Mouse (Mus musculus) midbrain, embryonic 15.5 days (tissue): ENCODE results near the gene Dctn2. TPM values are rescaled to one million over a fixed set of nuclear protein-coding genes. Genes with fewer than 3 reads are reported as not detected.
A peak's percentile ranks its signal among the peaks of the same experiment; 100 is the strongest.

Source experiments
- ATAC-seq: fragments of 200-750 bp; cut with Nextera tagmentation; replicated peaks from 2 replicates; pipeline ENCODE4 v1.8.0; 2017; ENCODE audit warnings: moderate TSS enrichment
- H3K27ac ChIP-seq: fragments of 300-500 bp; sonication (generic); 2 replicates; pipeline ENCODE4 v1.5.1; 2015; ENCODE audit warnings: mild to moderate bottlenecking, inconsistent platforms
- H3K27me3 ChIP-seq: fragments of 300-500 bp; sonication (generic); replicated peaks from 2 replicates; pipeline ENCODE4 v1.6.1; 2015; ENCODE audit warnings: inconsistent platforms
- H3K36me3 ChIP-seq: fragments of 300-500 bp; sonication (generic); replicated peaks from 2 replicates; pipeline ENCODE4 v1.6.1; 2015; ENCODE audit warnings: inconsistent platforms
- H3K4me1 ChIP-seq: fragments of 300-500 bp; sonication (generic); 2 replicates; pipeline ENCODE4 v1.6.1; 2015; ENCODE audit warnings: inconsistent platforms
- H3K4me2 ChIP-seq: fragments of 300-500 bp; sonication (generic); 2 replicates; pipeline ENCODE4 v1.6.1; 2015; ENCODE audit warnings: inconsistent platforms, mild to moderate bottlenecking, moderate library complexity
- H3K4me3 ChIP-seq: fragments of 300-500 bp; sonication (generic); 2 replicates; pipeline ENCODE4 v1.5.1; 2015; ENCODE audit warnings: mild to moderate bottlenecking, inconsistent platforms
- H3K9ac ChIP-seq: fragments of 300-500 bp; sonication (generic); 2 replicates; pipeline ENCODE4 v1.6.1; 2015; ENCODE audit warnings: mild to moderate bottlenecking, inconsistent platforms
- H3K9me3 ChIP-seq: fragments of 300-500 bp; sonication (generic); 2 replicates; pipeline ENCODE4 v1.6.1; 2016; ENCODE audit warnings: inconsistent platforms
- whole genome bisulfite sequencing: fragments of 180-500 bp; shearing (Covaris S2); methylation state at CpG from one replicate; pipeline ENCODE4 v1.1.7; 2015; ENCODE audit warnings: mixed read lengths; 5-methylcytosine and 5-hydroxymethylcytosine counted together
- polyA plus RNA-seq: library from polyadenylated mRNA; unstranded; fragments of >200 nt; fragmentation: Nextera tagmentation; extraction: Ambion mirVana; gene quantifications from 2 replicates; pipeline ENCODE4 v1.2.1, GENCODE M21; 2015

Dctn2 gene
- polyA plus RNA-seq, 1 experiment from 2014 or later = 355 TPM

DNA sequence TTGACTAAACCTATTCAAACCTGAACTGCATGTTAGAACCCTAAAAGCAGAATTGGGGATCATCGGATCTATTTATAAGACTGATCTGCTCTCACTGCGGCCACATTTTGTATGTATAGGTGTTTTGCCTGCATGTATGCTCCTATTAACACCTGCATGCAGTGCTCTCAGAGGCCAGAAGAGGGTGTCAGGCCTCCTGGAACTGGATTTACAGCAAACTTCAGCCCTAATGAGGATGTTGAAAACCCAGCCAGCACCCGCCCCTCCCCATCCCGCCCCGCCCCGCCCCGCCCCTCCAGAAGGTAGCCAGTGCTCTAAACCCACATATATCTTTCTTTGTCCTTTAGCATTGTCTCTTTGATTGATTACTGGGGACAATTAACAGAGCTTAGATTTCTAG, 58.3 kb downstream of the Dctn2 start:
- Histone ChIP-seq H3K9me3 (no peaks in the 10 kb centered on the region), H3K9ac (no peak overlapping the region), H3K4me1 (peaks cover 11% of the 10 kb centered on the region), H3K36me3 (no peaks in the 10 kb centered on the region), H3K27ac (no peak overlapping the region), H3K27me3 (peaks cover 69% of the 10 kb centered on the region), H3K4me3 (no peak overlapping the region), H3K4me2 (no peak overlapping the region)
- no peak for ATAC-seq
- 12% methylated on average over 7 of the region's 7 CpGs for WGBS

GRCm38 (mm10) chr10:127325454-127326016, 59.4 kb downstream of the Dctn2 start:
- H3K36me3 ChIP-seq = no peaks in the 10 kb centered on the region
- peaks cover 11% of the 10 kb centered on the region for H3K4me1 ChIP-seq
- peaks cover 75% of the 10 kb centered on the region for H3K27me3 ChIP-seq
- H3K27ac ChIP-seq = no peak overlapping the region
- no peak for ATAC-seq
- H3K9me3 ChIP-seq = no peaks in the 10 kb centered on the region
- no peak overlapping the region for H3K9ac ChIP-seq
- no peak overlapping the region for H3K4me2 ChIP-seq
- no peak overlapping the region for H3K4me3 ChIP-seq
- 32% methylated on average over 14 of the region's 14 CpGs for WGBS

DNA sequence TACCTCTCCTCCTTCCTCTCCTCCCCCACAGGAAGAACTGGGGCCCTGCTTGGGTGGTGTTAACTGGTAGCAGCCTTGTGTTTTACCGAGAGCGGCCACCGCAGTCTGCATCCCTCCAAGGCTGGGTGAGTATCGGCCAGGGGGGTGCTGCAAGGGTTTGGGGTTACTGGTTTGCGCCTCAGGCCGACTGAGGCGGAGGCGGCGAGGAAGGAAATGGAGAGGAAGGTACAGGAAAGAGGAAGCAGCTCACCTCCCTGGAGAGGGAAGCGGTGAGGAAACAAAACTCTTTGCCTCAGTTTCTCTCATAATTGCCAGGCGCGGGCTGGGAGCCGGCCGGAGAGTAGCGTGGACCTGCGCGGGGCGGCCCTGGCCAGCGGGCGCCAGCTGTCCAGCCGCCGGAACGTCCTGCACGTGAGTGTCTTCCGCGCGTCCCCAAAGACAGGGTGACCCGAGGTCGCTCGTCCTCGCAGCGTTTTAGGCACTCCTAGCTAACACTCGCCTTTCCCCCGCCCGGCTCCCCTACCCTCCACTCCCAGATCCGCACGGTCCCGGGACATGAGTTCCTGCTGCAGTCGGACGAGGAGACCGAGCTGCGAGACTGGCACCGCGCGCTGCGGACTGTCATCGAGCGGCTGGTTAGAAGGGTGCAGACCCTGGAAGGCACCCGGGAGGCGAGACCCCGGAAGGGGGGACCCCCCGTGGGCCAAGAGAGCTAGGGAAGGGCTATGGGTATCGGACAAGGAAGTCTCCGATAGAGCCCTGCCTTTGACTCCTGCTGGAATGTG, 60.0 kb downstream of the Dctn2 start:
- 1% methylated on average over 54 of the region's 54 CpGs for WGBS
- Histone ChIP-seq H3K27ac (no peak overlapping the region), H3K27me3 (peaks cover 76% of the 10 kb centered on the region), H3K4me1 (peaks cover 11% of the 10 kb centered on the region), H3K9me3 (no peaks in the 10 kb centered on the region), H3K9ac (no peak overlapping the region), H3K36me3 (no peaks in the 10 kb centered on the region), H3K4me2 (peak overlapping the region; percentile 55), H3K4me3 (peak overlapping the region; percentile 25)
- ATAC-seq = 0 out of 2 replicates have a peak, but pooled peaks have one; percentile 39

- no peak overlapping the region for H3K27ac ChIP-seq
- H3K4me1 ChIP-seq = peaks cover 11% of the 10 kb centered on the region
- WGBS = 5% methylated on average over 29 of the region's 29 CpGs
- ATAC-seq = no peak
- H3K9ac ChIP-seq = no peak overlapping the region
- H3K9me3 ChIP-seq = no peaks in the 10 kb centered on the region
- H3K27me3 ChIP-seq = peaks cover 73% of the 10 kb centered on the region
- no peaks in the 10 kb centered on the region for H3K36me3 ChIP-seq
- peak overlapping the region; percentile 55 for H3K4me2 ChIP-seq
- H3K4me3 ChIP-seq = peak overlapping the region; percentile 25
Observed at GRCm38 (mm10) chr10:127326828-127327227, 60.7 kb downstream of the Dctn2 start.

- no peak for ATAC-seq
- Histone ChIP-seq H3K4me3 (no peak overlapping the region), H3K9ac (no peak overlapping the region), H3K36me3 (no peaks in the 10 kb centered on the region), H3K27ac (no peak overlapping the region), H3K4me1 (peaks cover 11% of the 10 kb centered on the region), H3K27me3 (peaks cover 69% of the 10 kb centered on the region), H3K4me2 (no peak overlapping the region), H3K9me3 (no peaks in the 10 kb centered on the region)
- WGBS = 58% methylated on average over 18 of the region's 18 CpGs
Observed at GRCm38 (mm10) chr10:127327461-127328145, 61.4 kb downstream of the Dctn2 start.

- no peak for ATAC-seq
- H3K4me1 ChIP-seq = peaks cover 11% of the 10 kb centered on the region
- H3K27ac ChIP-seq = no peak overlapping the region
- peaks cover 49% of the 10 kb centered on the region for H3K27me3 ChIP-seq
- no peak overlapping the region for H3K4me3 ChIP-seq
- H3K9me3 ChIP-seq = no peaks in the 10 kb centered on the region
- H3K4me2 ChIP-seq = no peak overlapping the region
- 81% methylated on average over 7 of the region's 7 CpGs for WGBS
- no peaks in the 10 kb centered on the region for H3K36me3 ChIP-seq
- H3K9ac ChIP-seq = no peak overlapping the region
Observed at GRCm38 (mm10) chr10:127330212-127330611, 64.0 kb downstream of the Dctn2 start.

Other genes starting within 250 kb of the Dctn2 start
- gene Tsfm, start 235.5 kb upstream of the Dctn2 start, polyA plus RNA-seq = 57.3 and 62.7 TPM in 2 replicates
- 20.5 and 21.7 TPM in 2 replicates for gene Mettl1, start 225.0 kb upstream of the Dctn2 start, polyA plus RNA-seq
- 0.08 and 0.37 TPM in 2 replicates for gene Eef1akmt3, start 224.9 kb upstream of the Dctn2 start, polyA plus RNA-seq
- 0.06 and 0.18 TPM in 2 replicates for gene Cyp27b1, start 218.1 kb upstream of the Dctn2 start, polyA plus RNA-seq
- gene March9, start 206.2 kb upstream of the Dctn2 start, polyA plus RNA-seq = 8.4 and 8.9 TPM in 2 replicates
- gene Cdk4, start 202.8 kb upstream of the Dctn2 start, polyA plus RNA-seq = 793 and 910 TPM in 2 replicates
- 113 and 120 TPM in 2 replicates for gene Tspan31, start 196.1 kb upstream of the Dctn2 start, polyA plus RNA-seq
- gene Agap2, start 191.1 kb upstream of the Dctn2 start, polyA plus RNA-seq = 6.3 and 6.6 TPM in 2 replicates
- gene Os9, start 145.2 kb upstream of the Dctn2 start, polyA plus RNA-seq = 130 and 135 TPM in 2 replicates
- 62.2 and 62.3 TPM in 2 replicates for gene B4galnt1, start 101.1 kb upstream of the Dctn2 start, polyA plus RNA-seq
- gene Slc26a10, start 85.7 kb upstream of the Dctn2 start, polyA plus RNA-seq = 0.94 and 0.98 TPM in 2 replicates
- gene Arhgef25, start 76.3 kb upstream of the Dctn2 start, polyA plus RNA-seq = 20.6 and 21.9 TPM in 2 replicates
- 288 and 297 TPM in 2 replicates for gene Dtx3, start 70.6 kb upstream of the Dctn2 start, polyA plus RNA-seq
- gene Pip4k2c, start 54.8 kb upstream of the Dctn2 start, polyA plus RNA-seq = 17.9 and 18.7 TPM in 2 replicates
- 99.0 and 103 TPM in 2 replicates for gene Kif5a, start 3.0 kb upstream of the Dctn2 start, polyA plus RNA-seq
- gene Mbd6, start 22.6 kb downstream of the Dctn2 start, polyA plus RNA-seq = 16.2 and 18.8 TPM in 2 replicates
- 121 and 123 TPM in 2 replicates for gene Mars, start 45.4 kb downstream of the Dctn2 start, polyA plus RNA-seq
- gene Arhgap9, start 55.6 kb downstream of the Dctn2 start, polyA plus RNA-seq = 0.87 and 0.99 TPM in 2 replicates
- 1.1 and 1.5 TPM in 2 replicates for gene Gli1, start 75.6 kb downstream of the Dctn2 start, polyA plus RNA-seq
- gene Inhbe, start 88.0 kb downstream of the Dctn2 start, polyA plus RNA-seq = 0.04 and 0.06 TPM in 2 replicates
- not detected in 2 replicates for gene Inhbc, start 104.1 kb downstream of the Dctn2 start, polyA plus RNA-seq
- 39.7 and 43.6 TPM in 2 replicates for gene R3hdm2, start 114.0 kb downstream of the Dctn2 start, polyA plus RNA-seq
- 1.4 and 2.4 TPM in 2 replicates for gene Stac3, start 235.3 kb downstream of the Dctn2 start, polyA plus RNA-seq
- gene Ndufa4l2, start 248.6 kb downstream of the Dctn2 start, polyA plus RNA-seq = 22.1 and 23.1 TPM in 2 replicates